Mouse (Mus musculus) telencephalon, adult 2 months (tissue): ENCODE results near the gene Plcd4.

Experiments
- DNase-seq: peaks from one replicate; pipeline ENCODE4 v3.0.0-alpha.2; 2011; ENCODE audit warnings: low read depth, low spot score

Gene Plcd4

GRCm38 (mm10) chr1:74600501-74601266 is 58.0 kb downstream of the Plcd4 start:
- DNase-seq = no peak

GRCm38 (mm10) chr1:74601267-74601962 is 58.7 kb downstream of the Plcd4 start, which contains the start of the genes Rnf25 and Stk36:
Rnf25 (minus strand) TSS chr1:74601397.
Stk36 (plus strand) TSS chr1:74601445.
- peak; percentile 90 for DNase-seq
